Mouse (Mus musculus) retina, adult 2 months (tissue): ENCODE data around the gene Hoxd3.

Experiments
- DNase-seq: peaks from one replicate; pipeline ENCODE4 v3.0.0-alpha.2; 2012; ENCODE audit warnings: low read depth, low spot score

Gene Hoxd3

GRCm38 (mm10) chr2:74679596-74679971 lies 32.1 kb upstream of the Hoxd3 start:
- no peak for DNase-seq

GRCm38 (mm10) chr2:74679980-74680379 lies 31.7 kb upstream of the Hoxd3 start:
- no peak for DNase-seq

- no peak for DNase-seq
These were observed 30.9 kb upstream of the Hoxd3 start for GRCm38 (mm10) chr2:74680561-74681398.

- DNase-seq = no peak
These were observed 29.9 kb upstream of the Hoxd3 start for GRCm38 (mm10) chr2:74681594-74682531.

DNA sequence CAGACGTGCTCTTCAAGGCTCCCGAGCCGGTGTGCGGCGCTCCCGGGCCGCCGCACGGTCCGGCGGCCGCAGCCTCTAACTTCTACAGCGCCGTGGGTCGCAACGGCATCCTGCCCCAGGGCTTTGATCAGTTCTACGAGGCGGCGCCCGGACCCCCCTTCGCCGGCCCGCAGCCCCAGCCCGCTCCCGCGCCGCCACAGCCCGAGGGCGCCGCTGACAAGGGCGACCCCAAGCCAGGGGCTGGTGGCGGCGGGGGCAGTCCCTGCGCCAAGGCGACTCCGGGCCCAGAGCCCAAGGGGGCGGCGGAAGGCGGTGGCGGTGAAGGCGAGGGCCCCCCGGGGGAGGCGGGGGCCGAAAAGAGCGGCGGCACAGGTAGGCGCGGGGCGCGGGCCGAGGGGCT lies 28.9 kb upstream of the Hoxd3 start:
- DNase-seq = no peak

GRCm38 (mm10) chr2:74683471-74683951 lies 28.2 kb upstream of the Hoxd3 start:
- DNase-seq = no peak

DNA sequence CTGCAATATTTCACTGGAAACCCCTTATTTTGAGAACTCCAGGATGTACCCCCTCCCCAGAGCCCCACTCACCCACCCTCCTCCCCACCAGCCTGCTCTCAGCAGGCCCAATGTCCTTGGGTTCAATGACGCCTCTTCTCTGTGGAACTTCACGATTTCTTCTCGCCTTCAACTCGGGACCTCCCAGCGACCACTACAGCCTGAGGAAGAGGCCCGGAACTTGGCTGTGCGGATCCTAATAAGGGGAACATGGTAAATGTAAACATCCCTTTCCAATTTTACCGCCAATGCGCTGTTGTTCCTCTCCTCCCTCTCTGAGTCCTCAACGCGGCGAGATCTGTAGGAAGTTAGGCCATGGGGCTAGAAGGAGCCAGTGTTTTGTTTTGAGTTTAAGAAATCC lies 27.6 kb upstream of the Hoxd3 start:
- DNase-seq = no peak

DNA sequence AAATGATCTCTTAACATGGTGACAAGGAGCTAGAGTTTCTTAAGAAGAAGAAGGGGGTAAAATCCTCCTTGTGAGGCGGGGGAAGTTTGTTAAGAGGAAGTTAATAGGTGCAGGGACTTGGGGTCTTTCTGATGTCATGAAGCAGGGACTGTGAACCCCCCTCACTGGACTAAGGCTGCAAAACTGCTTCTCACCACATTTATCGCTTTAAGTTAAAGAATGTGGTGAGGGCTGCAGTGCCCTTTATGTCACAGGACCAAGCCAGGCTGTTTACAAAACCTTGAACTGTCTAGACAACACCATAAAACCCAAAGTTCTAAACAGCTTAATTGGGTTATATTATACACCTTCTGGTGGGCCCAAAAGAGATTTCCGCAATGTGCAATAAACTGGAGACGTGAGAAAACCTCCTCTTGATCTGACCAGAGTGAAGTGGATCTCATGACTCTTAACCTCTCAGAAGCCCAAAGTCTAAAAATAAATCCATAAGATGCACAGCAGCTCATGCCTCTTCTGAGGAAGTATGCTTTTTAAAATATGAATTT lies 26.6 kb upstream of the Hoxd3 start:
- no peak for DNase-seq

- no peak for DNase-seq
These were observed 25.3 kb upstream of the Hoxd3 start for GRCm38 (mm10) chr2:74686301-74686987.

- no peak for DNase-seq
These were observed 24.6 kb upstream of the Hoxd3 start for GRCm38 (mm10) chr2:74686988-74687697.

DNA sequence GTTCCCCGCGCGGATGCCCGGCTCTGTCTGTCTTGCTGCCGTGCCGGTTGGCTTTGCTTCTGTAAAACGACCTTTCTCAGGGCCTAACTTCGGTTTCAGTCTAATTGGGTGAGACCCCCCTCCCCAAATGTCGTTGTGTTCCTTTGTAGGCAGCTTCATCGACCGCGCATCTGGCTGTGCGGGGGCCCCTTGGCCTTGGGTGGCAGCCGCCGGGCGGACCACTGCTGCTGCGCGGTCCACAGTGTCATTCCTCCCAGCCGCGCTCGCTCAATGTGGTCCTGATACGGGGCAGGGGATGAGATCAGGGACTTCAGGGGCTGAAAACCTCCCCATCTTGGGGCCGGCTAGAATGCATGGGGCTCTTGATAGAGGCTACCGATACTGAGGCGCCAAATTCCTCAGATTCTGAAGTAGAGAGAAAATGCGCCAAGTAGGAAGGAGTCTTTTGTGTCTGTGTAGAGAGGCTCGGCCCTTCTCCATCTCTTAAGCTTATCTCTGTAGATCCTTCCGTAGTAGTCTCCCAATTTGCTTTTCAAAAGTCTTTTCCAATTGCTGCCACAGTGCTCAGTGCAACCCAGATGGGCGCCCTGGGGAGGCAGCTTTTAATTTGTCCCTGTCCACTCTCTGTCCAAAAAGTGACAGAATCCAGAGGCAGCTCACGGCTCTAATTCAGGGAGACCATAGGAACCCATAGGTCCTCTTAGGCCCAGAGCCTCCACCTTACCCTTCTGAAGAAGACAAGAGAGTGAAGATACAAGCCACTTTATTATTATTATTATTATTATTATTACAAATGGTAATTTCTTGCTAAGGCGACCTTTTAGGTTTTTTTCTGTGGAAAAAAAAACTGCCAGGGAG lies 23.8 kb upstream of the Hoxd3 start:
- no peak for DNase-seq

DNA sequence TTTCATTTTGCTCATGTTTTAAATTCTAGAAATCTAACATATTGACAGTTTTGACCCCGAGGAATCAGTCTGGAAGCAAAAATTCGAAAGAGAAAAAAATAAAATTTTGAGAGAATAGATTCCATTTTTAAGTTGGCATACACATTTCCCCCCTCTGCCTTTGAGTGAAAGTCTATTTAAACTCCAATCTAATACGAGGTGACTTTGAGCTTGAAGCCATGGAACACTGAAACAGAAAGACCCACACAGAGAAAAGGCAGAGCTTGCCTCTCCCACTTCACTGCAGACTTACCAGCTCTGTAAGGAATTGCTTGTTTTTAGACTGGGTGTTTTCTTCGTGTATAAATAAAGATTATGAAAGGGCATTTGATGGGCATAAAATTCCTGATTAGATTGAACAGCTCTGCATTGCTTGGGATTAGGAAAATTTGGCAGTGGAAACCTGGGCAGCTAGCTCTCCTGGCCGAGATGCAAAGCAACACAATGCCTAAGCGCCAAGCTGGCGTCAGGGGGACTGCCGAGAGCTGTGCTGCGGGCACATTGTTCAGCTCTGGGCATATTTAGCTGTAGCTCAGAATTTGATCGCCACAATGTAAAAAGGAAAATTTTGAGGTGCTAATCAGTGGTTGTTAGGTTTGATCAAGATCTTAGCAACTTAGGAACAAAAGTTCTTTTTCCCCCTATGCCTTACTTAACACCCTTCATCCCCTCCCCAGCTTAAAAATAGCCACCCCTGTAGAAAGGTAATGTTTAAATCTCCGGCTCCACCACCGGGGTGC lies 22.7 kb upstream of the Hoxd3 start:
- DNase-seq = no peak

- DNase-seq = no peak
These were observed 22.0 kb upstream of the Hoxd3 start for GRCm38 (mm10) chr2:74689574-74690337.

- no peak for DNase-seq
These were observed 21.4 kb upstream of the Hoxd3 start for GRCm38 (mm10) chr2:74690338-74690716.

DNA sequence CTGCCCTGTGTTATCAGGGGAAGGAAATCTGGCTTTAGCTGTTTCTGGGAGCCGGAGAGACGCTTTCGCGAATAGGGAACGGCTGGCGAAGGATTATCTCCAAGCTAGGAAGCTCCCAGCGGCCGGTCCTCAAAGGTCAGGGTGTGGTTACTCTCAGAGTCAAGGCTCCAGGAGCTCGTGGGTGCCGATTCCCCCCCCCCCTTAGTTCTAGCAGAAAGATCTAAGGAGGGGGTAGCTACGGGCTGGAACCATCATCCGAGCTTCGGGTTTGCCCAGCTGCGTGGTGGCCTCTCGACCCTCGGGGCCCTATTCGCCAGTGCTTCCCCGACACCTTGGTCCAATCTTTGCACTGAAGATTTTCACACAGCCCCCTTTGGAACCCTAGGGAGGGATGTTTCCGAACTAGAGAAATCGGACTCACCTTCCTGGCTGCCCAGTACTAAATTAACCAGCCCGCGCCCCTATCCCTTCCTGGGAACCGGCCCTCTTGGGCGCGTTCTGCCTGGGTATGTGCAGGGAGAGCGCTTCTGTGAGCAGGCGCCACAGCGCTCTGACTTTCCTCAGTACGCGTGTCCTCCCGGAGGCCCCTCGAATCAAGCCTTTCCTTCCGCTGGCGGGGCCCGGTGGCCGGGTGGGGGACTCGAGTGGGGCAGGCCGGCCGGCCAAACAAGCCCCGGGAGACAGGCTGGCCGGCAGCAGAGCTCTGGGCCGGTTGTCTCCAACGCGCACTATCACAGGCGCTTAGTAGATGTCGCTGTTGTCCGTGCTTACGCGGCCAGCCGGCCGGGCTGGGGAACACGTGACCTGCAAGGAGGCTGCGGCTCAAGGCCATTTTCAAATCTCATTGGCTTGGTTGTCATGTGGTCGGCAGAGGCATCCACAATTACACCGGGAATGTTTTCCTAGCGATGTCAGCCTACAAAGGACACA lies 20.4 kb upstream of the Hoxd3 start, which contains the start of gene Hoxd10:
Gene Hoxd10 (plus strand): TSS at position 903 of the 930 bp plus-strand sequence.
- no peak for DNase-seq

GRCm38 (mm10) chr2:74691995-74692807 lies 19.5 kb upstream of the Hoxd3 start:
- DNase-seq = no peak
